Mouse (Mus musculus) forebrain, postnatal 0 days (tissue): ENCODE data around the gene Dusp7. TPM values are rescaled to one million over a fixed set of nuclear protein-coding genes. Genes with fewer than 3 reads are reported as not detected.

Source experiments
- ATAC-seq: fragments of 200-750 bp; cut with Nextera tagmentation; 2 replicates; pipeline ENCODE4 v1.8.0; 2017; ENCODE audit warnings: mild to moderate bottlenecking, moderate library complexity
- DNase-seq: peaks from one replicate; pipeline ENCODE4 v3.0.0-alpha.2; 2015
- H3K27ac ChIP-seq: fragments of 300-500 bp; sonication (generic); 2 replicates; pipeline ENCODE4 v1.5.1; 2014; ENCODE audit warnings: low read depth, mild to moderate bottlenecking, antibody characterized with exemption, low read length, moderate library complexity, mixed read lengths
- H3K27me3 ChIP-seq: fragments of 300-500 bp; sonication (generic); 2 replicates; pipeline ENCODE4 v1.6.1; 2014; ENCODE audit warnings: mild to moderate bottlenecking, low read length, mixed read lengths; ENCODE audit not compliant: insufficient read depth
- H3K36me3 ChIP-seq: fragments of 300-500 bp; sonication (generic); 2 replicates; pipeline ENCODE4 v1.6.1; 2014; ENCODE audit warnings: mild to moderate bottlenecking, moderate library complexity; ENCODE audit not compliant: insufficient read depth
- H3K4me1 ChIP-seq: fragments of 300-500 bp; sonication (generic); 2 replicates; pipeline ENCODE4 v1.6.1; 2014; ENCODE audit warnings: antibody characterized with exemption; ENCODE audit not compliant: insufficient read depth
- H3K4me2 ChIP-seq: fragments of 300-500 bp; sonication (generic); 2 replicates; pipeline ENCODE4 v1.6.1; 2014; ENCODE audit warnings: low read depth, mild to moderate bottlenecking, moderate library complexity
- H3K4me3 ChIP-seq: fragments of 300-500 bp; sonication (generic); 2 replicates; pipeline ENCODE4 v1.5.1; 2014; ENCODE audit warnings: low read depth, low read length, mixed read lengths
- H3K9ac ChIP-seq: fragments of 300-500 bp; sonication (generic); 2 replicates; pipeline ENCODE4 v1.6.1; 2014; ENCODE audit warnings: mild to moderate bottlenecking
- H3K9me3 ChIP-seq: fragments of 300-500 bp; sonication (generic); 2 replicates; pipeline ENCODE4 v1.6.1; 2016; ENCODE audit warnings: low read length
- CTCF ChIP-seq: sonication (generic); IDR thresholded peaks from 2 replicates; pipeline ENCODE4 v1.5.1; 2016; ENCODE audit warnings: antibody characterized with exemption, control low read depth, low read depth
- WGBS: fragments of 180-500 bp; shearing (Covaris S2); extraction: QIAGEN DNeasy Blood & Tissue Kit; methylation state at CpG from one replicate; pipeline ENCODE4 v1.1.7; 2014; 5-methylcytosine and 5-hydroxymethylcytosine counted together
- polyA plus RNA-seq: library from polyadenylated mRNA; unstranded; fragments of >200 nt; fragmentation: Nextera tagmentation; extraction: Ambion mirVana; gene quantifications from 2 replicates; pipeline ENCODE4 v1.2.1, GENCODE M21; 2015
- total RNA-seq: library from RNA; depleted of rRNA; stranded (reverse); fragments of >200 nt; gene quantifications from 2 replicates; pipeline ENCODE4 v1.2.3, GENCODE M21; 2014

The Dusp7 gene
- total and polyA plus RNA-seq, 2 experiments from 2014 or later: 16.7 to 43.5 TPM

DNA sequence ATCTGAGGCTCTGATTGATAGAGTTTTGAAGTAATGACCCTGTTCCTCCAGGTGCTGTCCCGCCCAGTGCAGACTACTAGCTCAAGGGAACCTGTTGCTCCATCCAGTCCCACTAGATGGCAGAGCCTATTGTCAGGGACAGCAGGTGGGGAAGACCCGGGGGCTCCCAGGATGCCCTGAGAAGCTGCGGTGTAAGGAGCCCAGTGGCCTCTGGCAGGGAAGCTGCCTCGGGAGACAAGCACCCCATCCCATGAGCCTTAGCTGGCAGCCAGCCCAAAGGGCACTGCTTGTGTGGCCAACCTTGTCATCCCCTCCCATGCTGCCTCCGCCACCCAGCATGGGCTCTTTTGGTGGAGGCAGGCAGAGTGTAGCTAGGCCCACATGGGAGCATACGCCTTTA is 17.3 kb upstream of the Dusp7 start:
- Histone ChIP-seq H3K27me3 (no peaks in the 10 kb centered on the region), H3K4me2 (no peak overlapping the region), H3K27ac (no peak overlapping the region), H3K9me3 (no peaks in the 10 kb centered on the region), H3K36me3 (no peaks in the 10 kb centered on the region), H3K4me3 (no peak overlapping the region), H3K9ac (no peak overlapping the region), H3K4me1 (no peaks in the 10 kb centered on the region)
- TF ChIP-seq CTCF: peak; percentile 14
- DNase-seq (no peak), ATAC-seq (no peak)
- WGBS: 65% methylated on average over 6 of the region's 6 CpGs

DNA sequence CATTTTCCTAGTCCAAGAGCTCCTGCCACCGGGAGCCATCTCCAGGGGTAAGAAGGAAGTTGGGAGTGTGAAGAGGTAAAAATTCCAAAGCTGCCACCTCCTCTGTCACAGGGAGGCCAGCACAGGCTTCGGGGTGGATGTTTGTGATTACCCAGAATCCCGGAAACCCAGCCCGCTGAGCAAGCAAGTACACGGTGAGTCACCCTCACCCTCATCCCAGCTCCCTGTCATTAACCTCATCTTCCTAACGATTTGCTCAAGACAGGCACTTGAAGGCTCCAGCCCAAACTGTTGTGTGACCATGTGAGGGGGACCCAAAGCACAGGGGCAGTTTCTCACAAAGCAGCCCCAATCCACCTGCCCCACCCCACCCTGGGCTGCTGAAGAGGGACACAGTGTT is 14.7 kb upstream of the Dusp7 start:
- no peak for ATAC-seq
- Histone ChIP-seq H3K27ac (no peak overlapping the region), H3K27me3 (no peaks in the 10 kb centered on the region), H3K9me3 (no peaks in the 10 kb centered on the region), H3K4me3 (no peak overlapping the region), H3K4me1 (no peaks in the 10 kb centered on the region), H3K4me2 (no peak overlapping the region), H3K9ac (no peak overlapping the region), H3K36me3 (no peaks in the 10 kb centered on the region)
- 63% methylated on average over 6 of the region's 6 CpGs for WGBS
- no peak for DNase-seq
- TF ChIP-seq CTCF: no peak

DNA sequence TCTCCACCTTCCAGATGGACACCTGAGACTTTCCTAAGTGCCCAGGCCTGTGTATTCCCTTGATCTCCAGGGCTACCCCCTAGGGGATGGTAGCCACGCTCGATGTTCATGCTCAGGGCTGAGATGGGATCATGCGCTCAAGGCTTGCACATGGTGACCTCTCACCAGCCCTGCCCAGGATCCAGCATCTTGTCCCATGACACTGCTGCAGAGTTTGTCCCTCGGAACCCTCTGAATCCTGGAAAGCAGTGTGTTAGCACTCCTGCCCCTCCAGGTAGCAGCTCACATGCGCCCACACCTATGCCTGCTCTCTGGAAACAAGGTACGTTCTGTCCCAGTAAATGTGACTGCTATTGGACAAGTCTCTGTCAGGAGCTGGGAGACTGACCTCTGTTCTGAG is 13.6 kb upstream of the Dusp7 start:
- H3K9ac ChIP-seq: no peak overlapping the region
- no peaks in the 10 kb centered on the region for H3K4me1 ChIP-seq
- H3K4me3 ChIP-seq: no peak overlapping the region
- H3K36me3 ChIP-seq: no peaks in the 10 kb centered on the region
- TF ChIP-seq CTCF: no peak
- H3K9me3 ChIP-seq: no peaks in the 10 kb centered on the region
- H3K27me3 ChIP-seq: no peaks in the 10 kb centered on the region
- no peak for ATAC-seq
- H3K4me2 ChIP-seq: no peak overlapping the region
- 94% methylated on average over 6 of the region's 6 CpGs for WGBS
- no peak overlapping the region for H3K27ac ChIP-seq
- no peak for DNase-seq

DNA sequence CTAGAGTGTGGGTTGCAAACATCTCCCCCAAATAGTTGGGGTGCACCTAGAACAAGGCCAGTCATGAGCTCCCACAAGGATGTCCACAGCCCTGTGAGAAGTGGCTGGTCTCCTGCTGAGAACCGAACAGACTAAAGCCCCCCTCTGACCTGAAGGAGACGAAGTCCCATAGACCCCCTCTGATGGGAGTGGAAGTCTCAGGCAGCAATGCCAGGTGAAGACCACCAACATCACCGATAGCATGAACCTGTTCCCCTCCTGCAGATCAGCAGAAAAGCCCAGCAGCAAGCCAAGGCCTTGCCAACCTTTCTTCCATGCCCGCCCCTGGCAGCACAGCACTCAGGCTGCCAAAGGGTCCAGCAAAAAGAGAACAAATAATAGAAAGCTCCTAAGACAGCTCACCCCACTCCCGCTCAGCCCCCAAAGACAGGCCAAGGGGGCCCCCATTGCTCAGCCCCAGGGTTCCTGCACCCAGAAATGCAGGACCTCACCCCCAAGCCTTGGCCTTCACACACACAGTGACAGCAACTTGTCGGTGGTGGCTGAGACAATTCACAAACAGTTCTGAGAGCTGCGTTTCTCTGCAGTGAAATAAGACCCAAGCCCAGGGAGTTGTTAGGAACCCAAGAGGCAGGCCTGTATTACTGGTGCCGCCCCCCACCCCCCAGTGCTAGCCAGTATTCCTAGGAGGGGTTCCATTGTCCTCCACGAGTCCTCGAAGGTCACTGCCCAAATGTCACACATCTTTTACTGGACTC is 13.0 kb upstream of the Dusp7 start:
- Histone ChIP-seq H3K36me3 (no peaks in the 10 kb centered on the region), H3K4me3 (no peak overlapping the region), H3K27ac (no peak overlapping the region), H3K27me3 (no peaks in the 10 kb centered on the region), H3K9me3 (no peaks in the 10 kb centered on the region), H3K9ac (no peak overlapping the region), H3K4me2 (no peak overlapping the region), H3K4me1 (no peaks in the 10 kb centered on the region)
- DNase-seq (no peak), ATAC-seq (no peak)
- TF ChIP-seq CTCF: no peak
- 70% methylated on average over 10 of the region's 10 CpGs for WGBS

DNA sequence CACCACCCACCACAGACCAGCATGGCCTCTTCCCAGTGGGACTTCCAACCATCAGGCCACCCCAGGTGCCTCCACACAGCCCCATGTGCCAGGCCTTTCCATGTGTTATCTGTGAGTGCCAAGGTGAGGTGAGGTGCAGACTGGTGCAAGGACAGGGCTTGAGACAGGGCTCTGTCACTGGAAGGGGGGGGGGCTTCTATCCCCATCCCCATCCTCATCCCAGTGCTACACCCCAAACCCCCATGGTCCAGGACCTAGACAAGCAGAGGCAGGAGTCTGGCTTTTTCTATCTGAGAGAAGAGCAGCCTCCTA is 12.5 kb upstream of the Dusp7 start:
- H3K27me3 ChIP-seq: no peaks in the 10 kb centered on the region
- H3K27ac ChIP-seq: no peak overlapping the region
- no peak overlapping the region for H3K4me2 ChIP-seq
- no peaks in the 10 kb centered on the region for H3K36me3 ChIP-seq
- H3K4me1 ChIP-seq: no peaks in the 10 kb centered on the region
- ATAC-seq (no peak), DNase-seq (no peak)
- no peak for TF ChIP-seq CTCF
- H3K9ac ChIP-seq: no peak overlapping the region
- H3K9me3 ChIP-seq: no peaks in the 10 kb centered on the region
- H3K4me3 ChIP-seq: no peak overlapping the region

DNA sequence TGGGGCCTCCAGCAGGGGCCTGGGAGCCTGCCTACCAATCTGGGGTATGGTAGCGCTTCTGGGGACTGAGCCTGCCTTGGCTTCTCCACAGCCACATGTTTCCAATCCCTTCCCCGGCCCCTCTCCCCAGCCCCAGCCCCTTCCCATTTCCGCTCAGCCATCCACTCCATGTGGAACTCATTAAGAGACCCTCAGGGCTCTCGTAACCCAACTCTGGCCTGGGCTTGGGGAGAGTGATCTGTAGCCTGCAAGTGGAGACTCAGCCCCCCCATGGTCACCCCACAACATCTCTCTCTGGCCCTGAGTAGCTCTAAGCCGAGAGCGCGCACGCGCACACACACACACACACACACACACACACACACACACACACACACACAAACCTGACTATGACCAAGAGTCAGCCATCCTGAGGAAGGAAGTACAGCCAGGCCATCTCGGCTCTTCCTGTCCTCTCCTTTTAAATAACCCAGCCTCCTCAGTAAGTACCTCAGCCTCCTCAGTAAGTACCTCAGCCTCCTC is 12.0 kb upstream of the Dusp7 start:
- DNase-seq: no peak
- Histone ChIP-seq H3K9me3 (no peaks in the 10 kb centered on the region), H3K27me3 (no peaks in the 10 kb centered on the region), H3K36me3 (no peaks in the 10 kb centered on the region), H3K4me2 (no peak overlapping the region), H3K9ac (no peak overlapping the region), H3K27ac (no peak overlapping the region), H3K4me3 (no peak overlapping the region), H3K4me1 (no peaks in the 10 kb centered on the region)
- 76% methylated on average over 10 of the region's 10 CpGs for WGBS
- ATAC-seq: no peak
- TF ChIP-seq CTCF: no peak

DNA sequence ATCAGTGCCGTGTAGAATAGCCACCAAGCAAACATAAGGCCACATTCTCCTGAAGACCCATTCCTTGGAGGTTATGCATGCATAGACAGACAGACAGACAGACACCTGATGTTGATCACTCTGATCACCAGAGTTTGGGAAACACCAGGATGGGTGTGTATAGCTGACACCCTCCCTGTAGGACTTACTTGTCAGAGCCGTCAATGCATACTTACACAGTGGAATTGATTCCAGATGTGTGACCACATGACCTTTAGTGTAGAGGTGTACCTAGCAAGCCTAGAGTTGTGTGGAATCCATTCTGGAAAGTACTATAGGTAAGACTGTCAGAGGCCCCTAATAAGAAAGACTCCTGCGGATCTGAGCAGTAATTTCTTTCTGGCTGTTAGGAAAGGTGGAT is 11.3 kb upstream of the Dusp7 start:
- no peaks in the 10 kb centered on the region for H3K27me3 ChIP-seq
- no peak for ATAC-seq
- no peak overlapping the region for H3K4me2 ChIP-seq
- no peak for DNase-seq
- no peaks in the 10 kb centered on the region for H3K4me1 ChIP-seq
- no peak for TF ChIP-seq CTCF
- no peak overlapping the region for H3K9ac ChIP-seq
- no peaks in the 10 kb centered on the region for H3K36me3 ChIP-seq
- no peak overlapping the region for H3K27ac ChIP-seq
- no peak overlapping the region for H3K4me3 ChIP-seq
- H3K9me3 ChIP-seq: no peaks in the 10 kb centered on the region
- WGBS: 83% methylated on average over 3 of the region's 3 CpGs
